Comparison of ENCODE assay signal across 8 mouse cellular contexts in genomic region chr7:4940068-4940479, GRCm38 (mm10). TPM values are rescaled to one million over a fixed set of nuclear protein-coding genes. Genes with fewer than 3 reads are reported as not detected.
DNase-seq lines count a peak whose midpoint lies in the region; ATAC-seq and TF ChIP-seq lines count a peak whose summit lies in the region.
"Had no signal": no experiment of that assay in that cellular context is flagged by ENCODE, and none has a peak within 500 bp of the region (broad histone marks: within the 10 kb centered on the region; RNA-seq: fewer than 3 reads in every experiment).

No protein-coding gene starts in this region.

- no peak overlapping the region for H3K4me3 ChIP-seq in MEL (ENCODE audit: control insufficient read depth in 1 of 2, insufficient read depth in 1 of 2, low read depth in 2 of 2, low read length in 2 of 2)
- H3K4me3 ChIP-seq in bone marrow, adult 2 months (replicated peaks; ENCODE audit: control insufficient read depth, low read depth, low read length) = no peak overlapping the region
- no peak overlapping the region for H3K4me3 ChIP-seq in hindbrain, embryonic 11.5 days (ENCODE audit: low read depth, low read length)
- H3K4me3 ChIP-seq in left cerebral cortex, adult 2 months = no peak overlapping the region
- H3K4me3 ChIP-seq in midbrain, embryonic 10.5 days = no peak overlapping the region

- no peaks in the 10 kb centered on the region for H3K36me3 ChIP-seq in MEL (ENCODE audit: control insufficient read depth in 1 of 2, insufficient read depth in 2 of 2, low read length in 2 of 2)
- H3K36me3 ChIP-seq in hindbrain, embryonic 11.5 days (ENCODE audit: control insufficient read depth, insufficient read depth, low read length) = no peaks in the 10 kb centered on the region
- H3K36me3 ChIP-seq in midbrain, embryonic 10.5 days = no peaks in the 10 kb centered on the region

- peak; percentile 84 for DNase-seq in MEL (ENCODE audit: low read depth, low spot score)
- peak; percentile 90 for DNase-seq in hindbrain, embryonic 11.5 days (ENCODE audit: low spot score)
- DNase-seq in left cerebral cortex, adult 2 months (ENCODE audit: extremely low spot score in 1 of 2, low spot score in 2 of 2) = peak; percentile 74 to 81
- peak; percentile 81 for DNase-seq in midbrain, embryonic 10.5 days (ENCODE audit: low spot score)
- DNase-seq in right cerebral cortex, postnatal 4 days = peak; percentile 81

- ATAC-seq in erythroblast, adult 5-6 weeks (replicated peaks; ENCODE audit: low FRiP score, poor library complexity, severe bottlenecking) = peak; percentile 53; the same call in 1 of the 2 replicates
- no peak for ATAC-seq in hindbrain, embryonic 11.5 days (ENCODE audit: low FRiP score)

- no peak overlapping the region for H3K27ac ChIP-seq in MEL (ENCODE audit: control insufficient read depth, low read depth, low read length)
- no peak overlapping the region for H3K27ac ChIP-seq in bone marrow, adult 2 months (ENCODE audit: control insufficient read depth, insufficient read depth, low read depth, low read length, poor library complexity)
- no peak overlapping the region for H3K27ac ChIP-seq in hindbrain, embryonic 11.5 days (ENCODE audit: low read depth, low read length)
- H3K27ac ChIP-seq in left cerebral cortex, adult 2 months = no peak overlapping the region
- H3K27ac ChIP-seq in midbrain, embryonic 10.5 days (replicated peaks) = no peak overlapping the region
- H3K27ac ChIP-seq: macrophage had no signal

- peak; percentile 73 to 93 (median 93) for TF ChIP-seq CTCF in MEL (IDR thresholded peaks at IDR 0.05 in 2 of 3, conservative IDR thresholded peaks at IDR 0.05 in 1 of 3; ENCODE audit: control insufficient read depth in 1 of 3, insufficient read depth in 1 of 3, low read depth in 2 of 3, low read length in 3 of 3, poor library complexity in 1 of 3, severe bottlenecking in 1 of 3)
- peak; percentile 86 for TF ChIP-seq CTCF in bone marrow, adult 2 months (IDR thresholded peaks at IDR 0.05; ENCODE audit: control insufficient read depth, insufficient read depth, low read length)
- peak; percentile 85 for TF ChIP-seq CTCF in left cerebral cortex, adult 2 months (IDR thresholded peaks at IDR 0.05)

- no peaks in the 10 kb centered on the region for H3K9me3 ChIP-seq in MEL (replicated peaks; ENCODE audit: insufficient read depth, low read length)
- no peaks in the 10 kb centered on the region for H3K9me3 ChIP-seq in hindbrain, embryonic 11.5 days (ENCODE audit: control insufficient read depth, low read length)
- H3K9me3 ChIP-seq in midbrain, embryonic 10.5 days (replicated peaks) = no peaks in the 10 kb centered on the region

- no peak overlapping the region for H3K4me2 ChIP-seq in hindbrain, embryonic 11.5 days (replicated peaks; ENCODE audit: low read depth, low read length)

- H3K79me2 ChIP-seq in MEL (ENCODE audit: control insufficient read depth, insufficient read depth, low read length, poor library complexity) = no peaks in the 10 kb centered on the region

- TF ChIP-seq POLR2A in MEL (IDR thresholded peaks at IDR 0.05; ENCODE audit: control insufficient read depth in 1 of 2, insufficient read depth in 1 of 2, low read depth in 1 of 2, low read length in 2 of 2, poor library complexity in 1 of 2) = no peak
- TF ChIP-seq POLR2A in bone marrow, adult 2 months (IDR thresholded peaks at IDR 0.05; ENCODE audit: borderline replicate concordance, control insufficient read depth, low read depth, low read length) = no peak

- peak; percentile 91 for TF ChIP-seq RAD21 in MEL (IDR thresholded peaks at IDR 0.05; ENCODE audit: low read depth, low read length)

- H3K9ac ChIP-seq in MEL (ENCODE audit: control insufficient read depth, low read depth, low read length, poor library complexity, severe bottlenecking) = no peak overlapping the region
- no peak overlapping the region for H3K9ac ChIP-seq in hindbrain, embryonic 11.5 days (ENCODE audit: low read depth, low read length)

- H3K4me1 ChIP-seq in MEL (ENCODE audit: control insufficient read depth in 1 of 2, insufficient read depth in 2 of 2, low read length in 2 of 2) = no peaks in the 10 kb centered on the region
- no peaks in the 10 kb centered on the region; the same call in 1 of the 2 replicates for H3K4me1 ChIP-seq in bone marrow, adult 2 months (ENCODE audit: control insufficient read depth, insufficient read depth, low read length)
- no peaks in the 10 kb centered on the region for H3K4me1 ChIP-seq in hindbrain, embryonic 11.5 days (replicated peaks; ENCODE audit: control insufficient read depth, insufficient read depth, low read length)
- 0 out of 2 replicates have a peak, but pooled peaks cover 5% of the 10 kb centered on the region for H3K4me1 ChIP-seq in midbrain, embryonic 10.5 days

- no peaks in the 10 kb centered on the region for H3K27me3 ChIP-seq in MEL (ENCODE audit: control insufficient read depth in 1 of 2, insufficient read depth in 2 of 2, low read length in 2 of 2)
- no peaks in the 10 kb centered on the region for H3K27me3 ChIP-seq in hindbrain, embryonic 11.5 days (ENCODE audit: control insufficient read depth, insufficient read depth, low read length)
- no peaks in the 10 kb centered on the region for H3K27me3 ChIP-seq in midbrain, embryonic 10.5 days (ENCODE audit: low read depth, poor library complexity, severe bottlenecking)

- no peak for TF ChIP-seq EP300 in MEL (IDR thresholded peaks at IDR 0.05; ENCODE audit: low read depth in 1 of 2, low read length in 2 of 2)

- intact Hi-C loops in left cerebral cortex, adult 2 months (cut with DNase I) = loop anchor here (1.0 to 5.0 kb wide), 3 partner anchors 29 to 383 kb away; partner anchors contain the start of gene Zfp579

- WGBS in bone marrow, adult 2 months = 16% methylated on average over 9 of the region's 9 CpGs
- WGBS in hindbrain, embryonic 11.5 days = 23% methylated on average over 9 of the region's 9 CpGs
- 25% methylated on average over 9 of the region's 9 CpGs for WGBS in midbrain, embryonic 10.5 days

RNA-seq across cellular contexts. Expression of gene Ssc5d, which starts 14.5 kb away (rescaled TPM):
- total RNA-seq in MEL (2012; rRNA removed) = 0.04 TPM in 1 of 2 replicates, not detected in the other
- polyA plus RNA-seq in MEL (2012; ENCODE audit: insufficient read depth in 1 of 2, insufficient read length in 2 of 2, low read depth in 1 of 2, low replicate concordance in 2 of 2, missing spikeins in 1 of 2) = under 1 TPM in 1 of 2 experiments, not detected in 1; 0.17 TPM
- 0.70 and 1.5 TPM in 2 replicates for polyA plus RNA-seq in bone marrow, adult 2 months (2011; ENCODE audit: insufficient read depth, insufficient read length, low replicate concordance, missing spikeins)
- not detected in 2 replicates for total RNA-seq in erythroblast, adult 5-6 weeks (2015; ENCODE audit: low replicate concordance)
- 0.28 TPM in 1 of 2 replicates, not detected in the other for total RNA-seq in erythroblast, adult 5-6 weeks (2017; ENCODE audit: low replicate concordance)
- 1.1 and 1.4 TPM in 2 replicates for polyA plus RNA-seq in hindbrain, embryonic 11.5 days (2014; fragmentation: Nextera tagmentation; extraction: Ambion mirVana)
- total RNA-seq in left cerebral cortex, adult 2 months (2021) = 1 to 10 TPM; 2.8 to 4.4 TPM
- 1.6 and 1.9 TPM in 2 replicates for polyA plus RNA-seq in midbrain, embryonic 10.5 days (2016; fragmentation: Nextera tagmentation; extraction: Ambion mirVana)

RNA-seq across cellular contexts. Expression of gene Nat14, which starts 18.2 kb away (rescaled TPM):
- 0.81 and 0.85 TPM in 2 replicates for total RNA-seq in MEL (2012; rRNA removed)
- polyA plus RNA-seq in MEL (2012; ENCODE audit: insufficient read depth in 1 of 2, insufficient read length in 2 of 2, low read depth in 1 of 2, low replicate concordance in 2 of 2, missing spikeins in 1 of 2) = 1 to 10 TPM in 1 of 2 experiments, not detected in 1; 1.9 TPM
- polyA plus RNA-seq in bone marrow, adult 2 months (2011; ENCODE audit: insufficient read depth, insufficient read length, low replicate concordance, missing spikeins) = 1.4 and 2.8 TPM in 2 replicates
- 1.7 TPM in 1 of 2 replicates, not detected in the other for total RNA-seq in erythroblast, adult 5-6 weeks (2015; ENCODE audit: low replicate concordance)
- total RNA-seq in erythroblast, adult 5-6 weeks (2017; ENCODE audit: low replicate concordance) = 2.5 TPM in 1 of 2 replicates, not detected in the other
- polyA plus RNA-seq in hindbrain, embryonic 11.5 days (2014; fragmentation: Nextera tagmentation; extraction: Ambion mirVana) = 7.1 and 7.3 TPM in 2 replicates
- 100 to 1,000 TPM in 1 of 2 experiments, 10 to 100 TPM in 1; 99.7 to 109 TPM for total RNA-seq in left cerebral cortex, adult 2 months (2021)
- polyA plus RNA-seq in midbrain, embryonic 10.5 days (2016; fragmentation: Nextera tagmentation; extraction: Ambion mirVana) = 10.4 and 11.6 TPM in 2 replicates

RNA-seq across cellular contexts. Expression of gene Sbk2, which starts 24.1 kb away (rescaled TPM):
- not detected in 2 replicates for total RNA-seq in MEL (2012; rRNA removed)
- polyA plus RNA-seq in MEL (2012; ENCODE audit: insufficient read depth in 1 of 2, insufficient read length in 2 of 2, low read depth in 1 of 2, low replicate concordance in 2 of 2, missing spikeins in 1 of 2) = not detected
- polyA plus RNA-seq in bone marrow, adult 2 months (2011; ENCODE audit: insufficient read depth, insufficient read length, low replicate concordance, missing spikeins) = not detected in 2 replicates
- not detected in 2 replicates for total RNA-seq in erythroblast, adult 5-6 weeks (2015; ENCODE audit: low replicate concordance)
- not detected in 2 replicates for total RNA-seq in erythroblast, adult 5-6 weeks (2017; ENCODE audit: low replicate concordance)
- polyA plus RNA-seq in hindbrain, embryonic 11.5 days (2014; fragmentation: Nextera tagmentation; extraction: Ambion mirVana) = 0.07 and 0.09 TPM in 2 replicates
- under 1 TPM in 1 of 2 experiments, not detected in 1; 0.91 TPM for total RNA-seq in left cerebral cortex, adult 2 months (2021)
- polyA plus RNA-seq in midbrain, embryonic 10.5 days (2016; fragmentation: Nextera tagmentation; extraction: Ambion mirVana) = 0.05 and 0.26 TPM in 2 replicates

RNA-seq across cellular contexts. Expression of gene Zfp628, which starts 25.1 kb away (rescaled TPM):
- total RNA-seq in MEL (2012; rRNA removed) = 2.5 and 3.3 TPM in 2 replicates
- 10 to 100 TPM in 1 of 2 experiments, not detected in 1; 17.6 TPM for polyA plus RNA-seq in MEL (2012; ENCODE audit: insufficient read depth in 1 of 2, insufficient read length in 2 of 2, low read depth in 1 of 2, low replicate concordance in 2 of 2, missing spikeins in 1 of 2)
- 7.6 and 10.6 TPM in 2 replicates for polyA plus RNA-seq in bone marrow, adult 2 months (2011; ENCODE audit: insufficient read depth, insufficient read length, low replicate concordance, missing spikeins)
- 1.7 and 2.3 TPM in 2 replicates for total RNA-seq in erythroblast, adult 5-6 weeks (2015; ENCODE audit: low replicate concordance)
- 1.5 and 2.0 TPM in 2 replicates for total RNA-seq in erythroblast, adult 5-6 weeks (2017; ENCODE audit: low replicate concordance)
- 4.0 and 4.2 TPM in 2 replicates for polyA plus RNA-seq in hindbrain, embryonic 11.5 days (2014; fragmentation: Nextera tagmentation; extraction: Ambion mirVana)
- total RNA-seq in left cerebral cortex, adult 2 months (2021) = 10 to 100 TPM; 15.8 to 16.4 TPM
- 4.3 and 4.7 TPM in 2 replicates for polyA plus RNA-seq in midbrain, embryonic 10.5 days (2016; fragmentation: Nextera tagmentation; extraction: Ambion mirVana)

RNA-seq across cellular contexts. Expression of gene Sbk3, which starts 30.9 kb away (rescaled TPM):
- not detected in 2 replicates for total RNA-seq in MEL (2012; rRNA removed)
- not detected for polyA plus RNA-seq in MEL (2012; ENCODE audit: insufficient read depth in 1 of 2, insufficient read length in 2 of 2, low read depth in 1 of 2, low replicate concordance in 2 of 2, missing spikeins in 1 of 2)
- polyA plus RNA-seq in bone marrow, adult 2 months (2011; ENCODE audit: insufficient read depth, insufficient read length, low replicate concordance, missing spikeins) = not detected in 2 replicates
- not detected in 2 replicates for total RNA-seq in erythroblast, adult 5-6 weeks (2015; ENCODE audit: low replicate concordance)
- not detected in 2 replicates for total RNA-seq in erythroblast, adult 5-6 weeks (2017; ENCODE audit: low replicate concordance)
- 0.04 TPM in 1 of 2 replicates, not detected in the other for polyA plus RNA-seq in hindbrain, embryonic 11.5 days (2014; fragmentation: Nextera tagmentation; extraction: Ambion mirVana)
- 1 to 10 TPM; 1.1 to 1.5 TPM for total RNA-seq in left cerebral cortex, adult 2 months (2021)
- not detected in 2 replicates for polyA plus RNA-seq in midbrain, embryonic 10.5 days (2016; fragmentation: Nextera tagmentation; extraction: Ambion mirVana)
- polyA plus RNA-seq: macrophage had no signal
